Mouse (Mus musculus): Measurements from ENCODE around the gene Haus4.

GRCm38 (mm10) chr14:54578063-54578462, 23.6 kb upstream of the Haus4 start:
- TF ChIP-seq CTCF (IDR thresholded peaks at IDR 0.05; ENCODE audit: low read depth, low read length) (no peak), EP300 (IDR thresholded peaks at IDR 0.05; ENCODE audit: insufficient read depth, low read depth, low read length) (no peak), POLR2A (IDR thresholded peaks at IDR 0.05; ENCODE audit: insufficient read depth, low read length) (no peak)

Measured in ES-Bruce4 (cell line).